Mouse (Mus musculus): ENCODE data around the gene Olfr186. TPM values are rescaled to one million over a fixed set of nuclear protein-coding genes. Genes with fewer than 3 reads are reported as not detected.
"Not testable (repeated sequence)": the region's sequence is repeated elsewhere in the genome, so short reads cannot be mapped to it uniquely, and the experiment has no call there.

Olfr186 gene
- not detected for total RNA-seq (2021)

- intact Hi-C loops (cut with DNase I): no loop called here
- no peak for DNase-seq (ENCODE audit: extremely low spot score in 1 of 2, low spot score in 2 of 2)
Measured at GRCm38 (mm10) chr16:59030191-59030590, at the start of gene Olfr186. Olfr186 (minus strand) TSS chr16:59030291.

- intact Hi-C loops (cut with DNase I): no loop called here
Measured at GRCm38 (mm10) chr16:59077905-59078304, 47.8 kb upstream of the Olfr186 start, which contains the start of gene Olfr190. Olfr190 (minus strand) TSS chr16:59078005.

GRCm38 (mm10) chr16:59073520-59073919 is 43.4 kb upstream of the Olfr186 start:
- intact Hi-C loops (cut with DNase I): no loop called here
- DNase-seq (ENCODE audit: extremely low spot score in 1 of 2, low spot score in 2 of 2): no peak

More at GRCm38 (mm10) chr16:59077905-59078304, 47.8 kb upstream of the Olfr186 start, which contains the start of gene Olfr190:
- DNase-seq (ENCODE audit: extremely low spot score in 1 of 2, low spot score in 2 of 2): no peak

GRCm38 (mm10) chr16:59071755-59072154 is 41.7 kb upstream of the Olfr186 start:
- intact Hi-C loops (cut with DNase I): no loop called here

GRCm38 (mm10) chr16:59062411-59062810 is 32.3 kb upstream of the Olfr186 start:
- intact Hi-C loops (cut with DNase I): not testable (repeated sequence)

More at GRCm38 (mm10) chr16:59071755-59072154, 41.7 kb upstream of the Olfr186 start:
- no peak for DNase-seq (ENCODE audit: extremely low spot score in 1 of 2, low spot score in 2 of 2)

GRCm38 (mm10) chr16:59049286-59049685 is 19.2 kb upstream of the Olfr186 start:
- DNase-seq (ENCODE audit: extremely low spot score in 1 of 2, low spot score in 2 of 2); intact Hi-C loops (cut with DNase I): not testable (repeated sequence)

More at GRCm38 (mm10) chr16:59062411-59062810, 32.3 kb upstream of the Olfr186 start:
- not testable (repeated sequence) for DNase-seq (ENCODE audit: extremely low spot score in 1 of 2, low spot score in 2 of 2)

- intact Hi-C loops (cut with DNase I): no loop called here
- no peak for DNase-seq (ENCODE audit: extremely low spot score in 1 of 2, low spot score in 2 of 2)
Measured at GRCm38 (mm10) chr16:59048860-59049259, 18.8 kb upstream of the Olfr186 start.

- intact Hi-C loops (cut with DNase I): no loop called here
- no peak for DNase-seq (ENCODE audit: extremely low spot score in 1 of 2, low spot score in 2 of 2)
Measured at GRCm38 (mm10) chr16:59047579-59047978, 17.5 kb upstream of the Olfr186 start.

- no peak for DNase-seq (ENCODE audit: extremely low spot score in 1 of 2, low spot score in 2 of 2)
- intact Hi-C loops (cut with DNase I): no loop called here
Measured at GRCm38 (mm10) chr16:59045835-59046234, 15.7 kb upstream of the Olfr186 start.

GRCm38 (mm10) chr16:59039710-59040109 is 9.6 kb upstream of the Olfr186 start, which contains the start of gene Olfr187:
Olfr187 (minus strand) TSS chr16:59039767.
- intact Hi-C loops (cut with DNase I): no loop called here
- DNase-seq (ENCODE audit: extremely low spot score in 1 of 2, low spot score in 2 of 2): no peak

- no peak for DNase-seq (ENCODE audit: extremely low spot score in 1 of 2, low spot score in 2 of 2)
- intact Hi-C loops (cut with DNase I): no loop called here
Measured at GRCm38 (mm10) chr16:59013357-59014018, 16.6 kb downstream of the Olfr186 start.

- no peak for DNase-seq (ENCODE audit: extremely low spot score in 1 of 2, low spot score in 2 of 2)
- intact Hi-C loops (cut with DNase I): no loop called here
Measured at GRCm38 (mm10) chr16:59007146-59007545, 22.9 kb downstream of the Olfr186 start.

- no peak for DNase-seq (ENCODE audit: extremely low spot score in 1 of 2, low spot score in 2 of 2)
- intact Hi-C loops (cut with DNase I): no loop called here
Measured at GRCm38 (mm10) chr16:58995057-58995456, 35.0 kb downstream of the Olfr186 start, which contains the start of gene Olfr183. Olfr183 (plus strand) TSS chr16:58995357.

Other genes starting within 250 kb of the Olfr186 start
- not detected for gene Olfr173, start 230.0 kb downstream of the Olfr186 start, total RNA-seq (2021)
- not detected for gene Olfr175-ps1, start 203.5 kb downstream of the Olfr186 start, total RNA-seq (2021)
- not detected for gene Olfr177, start 155.5 kb downstream of the Olfr186 start, total RNA-seq (2021)
- not detected for gene Olfr178, start 138.2 kb downstream of the Olfr186 start, total RNA-seq (2021)
- gene Olfr181, start 101.5 kb downstream of the Olfr186 start, total RNA-seq (2021): not detected
- not detected for gene Olfr180, start 100.9 kb downstream of the Olfr186 start, total RNA-seq (2021)
- not detected for gene Olfr183, start 34.9 kb downstream of the Olfr186 start, total RNA-seq (2021)
- gene Olfr187, start 9.5 kb upstream of the Olfr186 start, total RNA-seq (2021): not detected
- not detected for gene Olfr190, start 47.7 kb upstream of the Olfr186 start, total RNA-seq (2021)
- gene Olfr191, start 59.5 kb upstream of the Olfr186 start, total RNA-seq (2021): not detected
- not detected for gene Olfr193, start 81.6 kb upstream of the Olfr186 start, total RNA-seq (2021)
- not detected for gene Olfr194, start 90.8 kb upstream of the Olfr186 start, total RNA-seq (2021)
- not detected for gene Olfr195, start 116.8 kb upstream of the Olfr186 start, total RNA-seq (2021)
- not detected for gene Olfr196, start 140.2 kb upstream of the Olfr186 start, total RNA-seq (2021)
- not detected for gene Olfr198, start 173.2 kb upstream of the Olfr186 start, total RNA-seq (2021)
- gene Olfr199, start 189.5 kb upstream of the Olfr186 start, total RNA-seq (2021): not detected
- gene Olfr201, start 242.3 kb upstream of the Olfr186 start, total RNA-seq (2021): not detected

All from left cerebral cortex, postnatal 10 days (tissue).